Mouse (Mus musculus) limb, embryonic 10.5 days (tissue): Measurements from ENCODE around the gene Cd3e. TPM values are rescaled to one million over a fixed set of nuclear protein-coding genes. Genes with fewer than 3 reads are reported as not detected.

ENCODE experiments used
- DNase-seq: peaks from one replicate; pipeline ENCODE4 v3.0.0-alpha.2; 2017; ENCODE audit warnings: low spot score
- H3K27ac ChIP-seq: fragments of 300-500 bp; sonication (generic); 2 replicates; pipeline ENCODE4 v1.5.1; 2016; ENCODE audit warnings: mild to moderate bottlenecking
- H3K27me3 ChIP-seq: fragments of 300-500 bp; sonication (generic); 2 replicates; pipeline ENCODE4 v1.6.1; 2016; ENCODE audit warnings: low read depth, mild to moderate bottlenecking; ENCODE audit not compliant: poor library complexity, severe bottlenecking
- H3K36me3 ChIP-seq: fragments of 300-500 bp; sonication (generic); 2 replicates; pipeline ENCODE4 v1.6.1; 2016; ENCODE audit warnings: mild to moderate bottlenecking, moderate library complexity
- H3K4me1 ChIP-seq: fragments of 300-500 bp; sonication (generic); 2 replicates; pipeline ENCODE4 v1.6.1; 2016
- H3K4me3 ChIP-seq: fragments of 300-500 bp; sonication (generic); 2 replicates; pipeline ENCODE4 v1.5.1; 2016; ENCODE audit warnings: mild to moderate bottlenecking, moderate library complexity
- H3K9me3 ChIP-seq: fragments of 300-500 bp; sonication (generic); replicated peaks from 2 replicates; pipeline ENCODE4 v1.6.1; 2016; ENCODE audit warnings: mild to moderate bottlenecking
- WGBS: fragments of 180-500 bp; shearing (Covaris S2); methylation state at CpG from one replicate; pipeline ENCODE4 v1.1.7; 2016; 5-methylcytosine and 5-hydroxymethylcytosine counted together
- polyA plus RNA-seq: library from polyadenylated mRNA; unstranded; fragments of >200 nt; fragmentation: Nextera tagmentation; extraction: Ambion mirVana; gene quantifications from 2 replicates; pipeline ENCODE4 v1.2.1, GENCODE M21; 2016

Cd3e gene
- polyA plus RNA-seq, 1 experiment from 2014 or later = not detected

GRCm38 (mm10) chr9:44954432-44954831 is 55.0 kb downstream of the Cd3e start:
- Histone ChIP-seq H3K36me3 (peaks cover 89% of the 10 kb centered on the region), H3K4me3 (no peak overlapping the region), H3K27me3 (no peaks in the 10 kb centered on the region), H3K27ac (no peak overlapping the region), H3K4me1 (no peaks in the 10 kb centered on the region), H3K9me3 (no peaks in the 10 kb centered on the region)
- 91% methylated on average over 3 of the region's 3 CpGs for WGBS
- no peak for DNase-seq

Other genes starting within 250 kb of the Cd3e start
- 172 and 193 TPM in 2 replicates for gene Arcn1, start 241.8 kb downstream of the Cd3e start, polyA plus RNA-seq
- 115 and 146 TPM in 2 replicates for gene Ift46, start 241.7 kb downstream of the Cd3e start, polyA plus RNA-seq
- gene Tmem25, start 210.3 kb downstream of the Cd3e start, polyA plus RNA-seq = 1.3 and 1.9 TPM in 2 replicates
- gene Ttc36, start 206.6 kb downstream of the Cd3e start, polyA plus RNA-seq = not detected in 2 replicates
- 13.7 and 14.1 TPM in 2 replicates for gene Kmt2a, start 128.3 kb downstream of the Cd3e start, polyA plus RNA-seq
- 550 and 555 TPM in 2 replicates for gene Atp5l, start 88.9 kb downstream of the Cd3e start, polyA plus RNA-seq
- gene Ube4a, start 44.0 kb downstream of the Cd3e start, polyA plus RNA-seq = 20.4 and 24.2 TPM in 2 replicates
- gene Cd3g, start 29.2 kb downstream of the Cd3e start, polyA plus RNA-seq = not detected in 2 replicates
- not detected in 2 replicates for gene Cd3d, start 27.8 kb downstream of the Cd3e start, polyA plus RNA-seq
- 12.7 and 13.6 TPM in 2 replicates for gene Mpzl2, start 30.2 kb upstream of the Cd3e start, polyA plus RNA-seq
- gene Mpzl3, start 45.6 kb upstream of the Cd3e start, polyA plus RNA-seq = 4.2 and 4.6 TPM in 2 replicates
- 6.3 and 12.2 TPM in 2 replicates for gene Jaml, start 69.6 kb upstream of the Cd3e start, polyA plus RNA-seq
- 12.0 and 14.1 TPM in 2 replicates for gene Scn2b, start 108.2 kb upstream of the Cd3e start, polyA plus RNA-seq
- 2.0 and 4.1 TPM in 2 replicates for gene Scn4b, start 128.8 kb upstream of the Cd3e start, polyA plus RNA-seq
- gene BC049352, start 172.4 kb upstream of the Cd3e start, polyA plus RNA-seq = not detected in 2 replicates
- gene Tmprss4, start 194.5 kb upstream of the Cd3e start, polyA plus RNA-seq = 0.26 and 0.43 TPM in 2 replicates